Mouse (Mus musculus) layer of hippocampus, adult 18-20 months (tissue): ENCODE results near the gene Washc4. TPM values are rescaled to one million over a fixed set of nuclear protein-coding genes. Genes with fewer than 3 reads are reported as not detected.
A peak's percentile ranks its signal among the peaks of the same experiment; 100 is the strongest.
"Not testable (repeated sequence)": the region's sequence is repeated elsewhere in the genome, so short reads cannot be mapped to it uniquely, and the experiment has no call there.

ENCODE experiments used
- DNase-seq, 2 experiments: peaks; one replicate each; pipeline ENCODE4 v3.0.0; 2022; ENCODE audit warnings: low spot score in 2 of 2
- long read RNA-seq: library from polyadenylated mRNA; stranded (forward); transcript quantifications from one replicate; pipeline ENCODE4 v2.0.0, GENCODE M21; 2021
- total RNA-seq, 2 experiments: library from RNA; stranded (reverse); gene quantifications; 2 replicates each; pipeline ENCODE4 v1.2.3; 2021

The Washc4 gene
- 10 to 100 TPM; 26.9 to 30.5 TPM for total RNA-seq
- long read RNA-seq, full-length matches to known transcripts, result 12 of 26 reads
- long read RNA-seq, partial matches to known transcripts, result 2 of 26 reads
- long read RNA-seq, other reads (novel, unspliced or antisense), result 12 of 26 reads

DNA sequence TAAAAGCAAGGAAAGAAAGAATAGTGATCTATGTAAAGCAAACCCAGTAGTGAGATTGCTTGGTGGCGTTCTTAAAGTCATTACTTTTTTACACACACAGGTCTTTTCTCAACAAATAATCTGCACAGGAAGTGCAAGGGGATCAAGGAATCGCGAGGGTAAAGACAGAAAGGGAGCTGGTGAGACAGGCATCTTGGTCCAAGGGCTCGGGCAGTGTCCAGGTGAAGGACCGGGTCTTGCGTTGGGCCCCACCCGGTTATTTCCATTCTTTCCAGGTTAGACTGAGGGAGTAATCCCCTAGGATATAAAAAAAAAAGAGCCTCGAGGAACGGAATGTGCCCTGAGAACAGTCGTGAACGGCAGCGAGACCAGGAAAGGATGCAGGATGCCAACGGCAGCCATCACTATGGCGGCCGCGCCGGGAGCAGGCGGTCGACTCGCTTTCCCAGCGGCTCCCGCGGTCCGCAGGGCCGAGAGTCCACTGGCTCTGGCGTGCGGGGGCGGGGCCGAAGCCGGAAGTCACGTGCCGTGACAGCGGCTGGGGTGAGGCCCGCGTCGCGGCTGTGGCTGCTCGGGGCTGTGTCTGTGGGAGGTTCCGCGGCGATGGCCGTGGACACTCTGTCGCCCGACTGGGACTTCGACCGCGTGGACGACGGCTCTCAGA is at the start of gene Washc4:
Gene Washc4 (plus strand): TSS at position 314 of the 664 bp plus-strand sequence.
- peak; percentile 93 to 95 for DNase-seq

GRCm38 (mm10) chr10:83497321-83497720 is 46.2 kb upstream of the Washc4 start:
- no peak for DNase-seq

DNA sequence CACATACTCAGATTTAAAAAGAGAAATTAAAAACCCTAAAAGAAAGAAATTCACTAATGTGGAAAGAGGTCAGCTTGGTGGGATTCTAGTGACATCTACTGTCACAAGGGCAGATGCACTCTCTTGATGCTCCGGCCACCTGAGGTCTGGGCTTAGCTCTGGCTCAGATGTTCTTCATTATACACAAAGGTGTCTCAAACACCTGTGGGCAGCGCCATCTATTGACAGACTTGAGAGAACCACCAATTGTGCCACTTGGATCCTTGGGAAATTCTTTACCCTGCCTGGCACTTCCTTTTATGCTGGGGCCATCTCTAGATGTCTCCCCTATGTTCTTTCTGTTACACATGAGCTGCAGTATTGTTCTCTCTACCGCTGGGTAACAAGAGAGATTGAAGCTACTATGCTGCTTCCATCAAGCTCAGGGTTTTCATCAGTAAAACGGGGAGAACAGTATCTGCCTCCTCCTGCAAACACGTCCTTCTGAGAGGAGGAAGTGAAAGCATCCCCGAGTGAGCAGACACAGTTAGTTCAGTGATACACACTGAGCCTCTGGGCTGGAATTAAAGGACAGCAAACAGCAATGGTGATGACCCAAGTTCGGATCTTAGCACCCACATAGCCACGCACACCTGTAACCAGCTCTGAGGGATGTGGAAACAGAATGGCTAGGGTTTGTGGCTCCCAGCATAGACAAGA is 34.4 kb upstream of the Washc4 start:
- DNase-seq, result peak in 1 of 2 experiments; percentile 2

DNA sequence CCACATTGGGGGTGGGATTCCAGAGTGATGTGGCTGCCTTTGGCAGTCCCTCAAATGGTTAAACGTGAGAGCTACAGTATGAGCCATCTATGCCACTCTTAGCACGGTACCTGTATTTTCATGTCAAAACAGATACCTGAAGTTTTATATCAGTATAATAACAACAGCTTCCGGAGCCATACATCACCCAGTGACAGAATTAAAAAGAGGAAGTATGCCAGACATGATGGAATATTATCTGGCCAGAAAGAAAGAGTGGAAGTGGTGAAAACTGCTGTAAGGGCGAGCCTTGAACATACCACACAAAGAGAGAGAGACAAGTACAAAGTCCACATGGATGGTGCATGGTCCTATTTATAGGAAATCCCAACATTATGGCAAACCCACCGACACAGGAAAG is 32.2 kb upstream of the Washc4 start:
- no peak for DNase-seq

- DNase-seq, result no peak
These were observed 29.8 kb upstream of the Washc4 start for GRCm38 (mm10) chr10:83513736-83514135.

DNA sequence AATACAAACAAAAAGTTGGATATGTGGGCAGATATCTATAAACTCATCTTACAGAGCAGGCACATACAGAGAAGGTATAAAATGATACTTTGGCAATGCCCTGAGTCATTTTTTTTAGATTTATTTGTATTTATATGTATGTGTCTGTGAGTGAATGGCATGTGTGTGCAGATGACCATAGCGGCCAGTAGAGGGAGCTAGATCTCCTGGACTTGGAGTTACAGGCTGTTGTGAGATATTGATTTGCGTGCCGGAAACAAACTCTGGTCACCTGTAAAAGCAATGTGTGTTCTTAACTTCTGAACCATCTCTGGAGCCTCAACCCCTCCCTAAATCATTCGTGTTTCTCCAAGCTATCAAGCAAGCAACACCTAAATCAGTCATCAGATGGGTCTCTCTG is 22.6 kb upstream of the Washc4 start:
- DNase-seq, result no peak

GRCm38 (mm10) chr10:83524238-83524637 is 19.3 kb upstream of the Washc4 start:
- not testable (repeated sequence) for DNase-seq

- DNase-seq, result no peak
These were observed 13.1 kb upstream of the Washc4 start for GRCm38 (mm10) chr10:83530384-83530967.

GRCm38 (mm10) chr10:83533258-83533909 is 10.2 kb upstream of the Washc4 start:
- peak; percentile 14 to 53 for DNase-seq

GRCm38 (mm10) chr10:83533910-83534283 is 9.7 kb upstream of the Washc4 start, which contains the start of gene Aldh1l2:
Aldh1l2 (minus strand) TSS chr10:83534140.
- DNase-seq, result peak; percentile 15 to 42

DNA sequence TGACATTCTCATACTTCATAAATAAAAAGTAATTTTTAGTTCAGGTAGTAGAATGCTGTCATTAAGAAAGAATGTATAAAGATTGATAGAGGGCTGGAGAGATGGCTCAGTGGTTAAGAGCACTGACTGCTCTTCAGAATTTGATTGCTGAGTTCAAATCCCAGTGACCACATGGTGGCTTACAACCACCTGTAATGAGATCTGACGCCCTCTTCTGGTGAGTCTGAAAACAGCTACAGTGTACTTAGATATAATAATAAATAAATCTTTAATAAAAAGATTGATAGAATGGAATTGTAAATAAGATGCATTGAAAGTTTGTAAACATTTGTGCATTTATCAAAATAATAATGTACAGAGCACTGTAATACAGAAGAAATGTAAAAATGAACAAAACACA is 7.1 kb upstream of the Washc4 start:
- no peak for DNase-seq

DNA sequence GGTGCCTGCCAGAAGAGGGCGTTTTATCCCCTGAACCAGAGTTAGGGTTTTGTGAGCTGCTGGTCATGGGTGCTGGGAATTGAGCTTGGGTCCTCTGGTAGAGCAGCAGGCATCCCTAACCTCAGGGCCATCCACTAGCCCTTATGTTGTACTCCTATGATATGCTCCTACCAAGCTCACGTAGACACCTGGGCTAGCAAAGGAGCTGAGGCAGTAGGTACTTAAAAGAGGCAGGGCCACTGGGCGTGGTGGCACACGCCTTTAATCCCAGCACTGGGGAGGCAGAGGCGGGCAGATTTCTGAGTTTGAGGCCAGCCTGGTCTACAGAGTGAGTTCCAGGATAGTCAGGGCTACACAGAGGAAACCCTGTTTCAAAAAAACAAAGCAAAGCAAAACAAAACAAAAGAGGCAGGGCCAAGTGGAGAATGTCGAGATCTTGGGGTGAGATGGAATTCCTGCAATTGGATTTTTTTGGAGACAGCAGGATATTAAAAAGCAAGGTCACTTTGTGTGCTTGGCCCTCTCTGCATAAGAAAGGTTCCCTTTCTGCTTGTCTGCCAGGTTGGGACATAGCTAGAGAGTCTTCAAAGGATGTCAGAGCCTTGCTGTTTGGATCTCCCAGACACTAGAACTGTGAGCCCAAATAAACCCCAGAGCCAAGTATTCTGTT is 4.1 kb upstream of the Washc4 start:
- no peak for DNase-seq

GRCm38 (mm10) chr10:83540092-83540491 is 3.5 kb upstream of the Washc4 start:
- DNase-seq, result no peak

DNA sequence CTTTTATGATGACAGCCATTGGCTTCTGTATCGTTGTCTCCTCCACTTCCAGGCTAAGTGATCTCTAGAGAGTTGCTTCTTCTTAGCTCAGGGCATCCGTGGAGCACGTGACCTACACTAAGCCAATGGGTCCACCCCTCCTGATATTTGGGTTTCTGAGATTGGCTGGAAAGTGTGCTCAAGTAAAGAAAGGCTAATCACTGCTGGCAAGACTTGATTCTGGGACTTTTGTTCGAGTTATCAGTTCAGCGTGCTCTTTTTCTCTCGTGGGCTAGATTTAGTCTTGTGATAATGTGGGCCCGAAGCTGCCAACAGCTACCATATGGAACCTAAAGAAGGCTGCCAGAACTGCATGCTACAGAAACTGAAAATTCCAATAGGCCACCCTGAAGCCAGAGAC is 1.3 kb upstream of the Washc4 start:
- DNase-seq, result peak; percentile 15 to 72

DNA sequence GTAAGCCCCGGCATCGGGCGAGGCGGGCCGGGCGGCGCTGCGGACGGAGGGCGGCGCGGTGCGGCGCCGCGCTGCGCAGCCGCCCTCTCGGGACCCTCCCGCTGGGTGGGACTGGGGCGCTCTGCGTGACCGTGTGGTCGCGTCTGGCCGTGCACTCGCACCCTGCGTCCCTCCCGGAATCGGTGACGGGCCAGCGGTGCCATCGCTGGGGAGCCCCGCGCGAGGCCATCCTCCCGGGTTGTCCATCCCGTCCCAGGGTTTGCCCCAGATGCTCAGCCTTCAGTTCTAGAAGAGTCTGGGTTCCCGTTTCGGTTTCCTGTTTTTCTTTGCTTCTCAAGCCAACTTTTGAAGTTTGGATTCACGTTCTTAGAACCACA is 539 bp downstream of the Washc4 start:
- no peak for DNase-seq

GRCm38 (mm10) chr10:83545341-83545740 is 1.8 kb downstream of the Washc4 start:
- no peak for DNase-seq

- DNase-seq, result no peak
These were observed 19.5 kb downstream of the Washc4 start for GRCm38 (mm10) chr10:83563005-83563404.

DNA sequence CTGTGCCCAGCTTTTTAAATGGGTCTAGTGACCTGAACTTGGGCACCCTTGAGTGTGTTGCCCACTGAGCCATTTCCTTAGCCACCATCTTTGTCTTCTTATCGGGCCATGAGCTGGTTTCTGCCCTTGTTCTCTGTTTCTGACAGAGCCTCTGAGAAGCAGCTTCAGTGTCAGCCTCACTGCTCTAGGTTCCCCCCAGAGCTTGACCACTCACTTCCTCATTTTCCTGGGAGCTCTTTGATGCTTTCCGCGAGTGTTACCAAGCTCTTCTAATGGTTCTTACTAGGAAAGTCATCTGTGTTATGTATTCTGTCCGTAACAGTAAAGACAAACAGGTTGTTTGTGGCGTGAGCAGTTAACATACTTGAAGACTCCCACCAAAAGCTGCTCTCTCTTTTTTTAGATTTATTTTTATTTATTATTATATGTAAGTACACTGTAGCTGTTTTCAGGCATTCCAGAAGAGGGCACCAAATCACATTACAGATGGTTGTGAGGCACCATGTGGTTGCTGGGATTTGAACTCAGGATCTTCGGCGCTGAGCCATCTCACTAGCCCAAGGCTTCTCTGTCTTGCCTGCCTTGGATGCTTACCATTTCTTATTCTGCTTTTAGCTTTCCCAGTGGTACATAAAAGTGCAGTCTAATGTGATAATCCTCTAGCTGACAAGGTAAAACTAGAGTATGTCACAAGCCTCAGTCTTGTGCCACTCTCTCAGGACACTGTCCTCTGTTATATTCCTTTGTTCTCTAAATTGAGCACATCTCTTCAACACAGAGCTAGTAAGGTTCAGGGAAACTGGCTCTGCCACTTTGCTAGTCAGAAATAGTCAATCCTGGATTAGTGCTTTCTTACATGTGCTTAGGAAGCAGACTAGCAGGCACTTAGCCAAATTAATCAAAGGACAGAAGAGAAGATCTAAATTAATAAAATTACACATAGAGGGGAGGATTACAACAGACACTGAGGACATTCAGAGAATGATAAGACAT is 22.2 kb downstream of the Washc4 start:
- DNase-seq, result no peak

- no peak for DNase-seq
These were observed 47.2 kb downstream of the Washc4 start for GRCm38 (mm10) chr10:83590801-83591200.

DNA sequence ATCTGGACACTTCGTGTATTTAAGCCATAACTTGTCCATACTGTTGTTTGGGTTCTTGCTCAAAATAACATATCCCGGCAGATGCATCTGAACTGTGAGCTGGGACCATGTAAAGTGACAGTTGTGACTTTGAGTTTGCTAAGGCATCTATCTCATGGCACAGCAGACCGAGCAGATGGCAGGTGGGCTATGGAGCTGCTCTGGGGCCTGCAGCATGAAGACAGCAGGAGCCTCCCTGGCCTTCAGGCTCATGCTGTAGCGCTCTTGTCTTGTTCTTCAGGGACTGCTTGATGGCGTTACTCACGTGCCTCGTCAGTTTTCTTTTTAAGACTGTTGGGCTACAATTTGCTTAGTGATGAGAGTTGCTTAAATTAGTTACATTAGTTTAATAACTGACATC is 49.1 kb downstream of the Washc4 start:
- peak; percentile 25 to 71 for DNase-seq
